Mouse (Mus musculus) ES-Bruce4 (cell line): ENCODE data around the gene Vwde. TPM values are rescaled to one million over a fixed set of nuclear protein-coding genes. Genes with fewer than 3 reads are reported as not detected.

Source experiments
- H3K27ac ChIP-seq: 2 replicates; pipeline ENCODE4 v1.5.1; 2012; ENCODE audit warnings: low read length, inconsistent platforms; ENCODE audit not compliant: insufficient read depth
- H3K27me3 ChIP-seq: 2 replicates; pipeline ENCODE4 v1.6.1; 2012; ENCODE audit warnings: mild to moderate bottlenecking, low read length, inconsistent platforms; ENCODE audit not compliant: control insufficient read depth, poor library complexity, insufficient read depth, severe bottlenecking
- H3K36me3 ChIP-seq: 2 replicates; pipeline ENCODE4 v1.6.1; 2012; ENCODE audit warnings: inconsistent platforms, mild to moderate bottlenecking, low read length, moderate library complexity; ENCODE audit not compliant: control insufficient read depth, poor library complexity, insufficient read depth, severe bottlenecking
- H3K4me1 ChIP-seq: one replicate; pipeline ENCODE4 v1.8.1; 2011; ENCODE audit warnings: low read length; ENCODE audit not compliant: control insufficient read depth, insufficient read depth
- H3K4me3 ChIP-seq: 2 replicates; pipeline ENCODE4 v1.5.1; 2011; ENCODE audit warnings: low read depth, mild to moderate bottlenecking, low read length
- H3K9ac ChIP-seq: 2 replicates; pipeline ENCODE4 v1.6.1; 2012; ENCODE audit warnings: low read depth, mild to moderate bottlenecking, inconsistent platforms; ENCODE audit not compliant: poor library complexity, severe bottlenecking
- H3K9me3 ChIP-seq: replicated peaks from 2 replicates; pipeline ENCODE4 v1.6.1; 2012; ENCODE audit warnings: mild to moderate bottlenecking, low read length, inconsistent platforms; ENCODE audit not compliant: control insufficient read depth, poor library complexity, insufficient read depth, severe bottlenecking
- CTCF ChIP-seq: IDR thresholded peaks from one replicate; pipeline ENCODE4 v1.8.1; 2011; ENCODE audit warnings: low read depth, low read length
- EP300 ChIP-seq: IDR thresholded peaks from 2 replicates; pipeline ENCODE4 v1.6.1; 2011; ENCODE audit warnings: low read depth, low read length; ENCODE audit not compliant: insufficient read depth
- POLR2A ChIP-seq: IDR thresholded peaks from one replicate; pipeline ENCODE4 v1.8.1; 2011; ENCODE audit warnings: low read length; ENCODE audit not compliant: insufficient read depth
- polyA plus RNA-seq: library from polyadenylated mRNA; stranded (reverse); fragments of >200 nt; gene quantifications from 2 replicates; pipeline ENCODE4 v1.2.4, GENCODE M21; 2011; ENCODE audit warnings: low read depth; ENCODE audit not compliant: missing spikeins, insufficient read depth, insufficient read length

The Vwde gene
- polyA plus RNA-seq, 1 experiment: not detected

GRCm38 (mm10) chr6:13152062-13152640, 72.6 kb downstream of the Vwde start:
- TF ChIP-seq POLR2A: no peak

GRCm38 (mm10) chr6:13137255-13137654, 87.5 kb downstream of the Vwde start:
- Histone ChIP-seq H3K4me1 (no peaks in the 10 kb centered on the region), H3K36me3 (no peaks in the 10 kb centered on the region), H3K4me3 (no peak overlapping the region), H3K27me3 (no peaks in the 10 kb centered on the region), H3K9me3 (no peaks in the 10 kb centered on the region), H3K27ac (no peak overlapping the region), H3K9ac (no peak overlapping the region)
- TF ChIP-seq CTCF (no peak), POLR2A (no peak), EP300 (no peak)

More at GRCm38 (mm10) chr6:13152062-13152640, 72.6 kb downstream of the Vwde start:
- Histone ChIP-seq H3K36me3 (no peaks in the 10 kb centered on the region), H3K9ac (no peak overlapping the region), H3K4me1 (no peaks in the 10 kb centered on the region), H3K27ac (no peak overlapping the region), H3K27me3 (no peaks in the 10 kb centered on the region), H3K4me3 (no peak overlapping the region), H3K9me3 (no peaks in the 10 kb centered on the region)

- Histone ChIP-seq H3K27ac (no peak overlapping the region), H3K9me3 (no peaks in the 10 kb centered on the region), H3K4me3 (no peak overlapping the region), H3K36me3 (no peaks in the 10 kb centered on the region), H3K27me3 (no peaks in the 10 kb centered on the region), H3K4me1 (no peaks in the 10 kb centered on the region), H3K9ac (no peak overlapping the region)
- TF ChIP-seq EP300 (no peak), CTCF (no peak), POLR2A (no peak)
Observed at GRCm38 (mm10) chr6:13108662-13109061, 116.1 kb downstream of the Vwde start.

Other genes with a start within 250 kb of the Vwde start
- gene Tmem106b, start 155.2 kb downstream of the Vwde start, polyA plus RNA-seq: 33.4 and 47.0 TPM in 2 replicates